In genomic region chr5:105697886-105698285, GRCm38 (mm10) we compare ENCODE assay signal across 14 mouse cellular contexts. TPM values are rescaled to one million over a fixed set of nuclear protein-coding genes. Genes with fewer than 3 reads are reported as not detected.
A peak's percentile ranks its signal among the peaks of the same experiment; 100 is the strongest.
DNase-seq lines count a peak whose midpoint lies in the region; ATAC-seq and TF ChIP-seq lines count a peak whose summit lies in the region.
"Had no signal": no experiment of that assay in that cellular context is flagged by ENCODE, and none has a peak within 500 bp of the region (broad histone marks: within the 10 kb centered on the region; RNA-seq: fewer than 3 reads in every experiment).

No protein-coding gene starts in this region.

- H3K4me2 ChIP-seq in kidney, embryonic 15.5 days, result no peak overlapping the region

- no peak overlapping the region for H3K4me3 ChIP-seq in kidney, embryonic 15.5 days (replicated peaks)
- H3K4me3 ChIP-seq in bone marrow macrophage, adult 2 months (ENCODE audit: insufficient read depth, low read length), result no peak overlapping the region
- no peak overlapping the region for H3K4me3 ChIP-seq in hindbrain, embryonic 10.5 days
- H3K4me3 ChIP-seq: embryonic facial prominence, embryonic 13.5 days; forebrain, embryonic 13.5 days; heart, embryonic 12.5 days had no signal

- TF ChIP-seq POLR2A in bone marrow macrophage, adult 2 months (IDR thresholded peaks at IDR 0.05; ENCODE audit: borderline replicate concordance, low read depth, low read length), result no peak

- no peaks in the 10 kb centered on the region for H3K9me3 ChIP-seq in kidney, embryonic 15.5 days (replicated peaks)
- no peaks in the 10 kb centered on the region for H3K9me3 ChIP-seq in hindbrain, embryonic 10.5 days
- H3K9me3 ChIP-seq: embryonic facial prominence, embryonic 13.5 days; forebrain, embryonic 13.5 days; heart, embryonic 12.5 days; hindbrain, embryonic 15.5 days had no signal

- no peak for DNase-seq in kidney, adult 11 months
- peak; percentile 68 for DNase-seq in 416B (ENCODE audit: low read depth)
- DNase-seq in A20 (ENCODE audit: low read depth, low spot score), result peak; percentile 32
- DNase-seq in hindbrain, embryonic 10.5 days (ENCODE audit: low spot score), result no peak
- no peak for DNase-seq in thymus, postnatal 10 days (ENCODE audit: low spot score in 2 of 2)
- DNase-seq: forebrain, postnatal 0 days had no signal

- H3K4me1 ChIP-seq in kidney, embryonic 15.5 days, result peaks cover 38% of the 10 kb centered on the region
- H3K4me1 ChIP-seq in bone marrow macrophage, adult 2 months (ENCODE audit: control insufficient read depth, insufficient read depth, low read length), result peaks cover 47% of the 10 kb centered on the region
- peaks cover 36% of the 10 kb centered on the region for H3K4me1 ChIP-seq in hindbrain, embryonic 10.5 days (replicated peaks)

- H3K36me3 ChIP-seq in kidney, embryonic 15.5 days, result no peaks in the 10 kb centered on the region
- H3K36me3 ChIP-seq in hindbrain, embryonic 10.5 days, result peaks cover 2% of the 10 kb centered on the region; the same call in 1 of the 2 replicates
- H3K36me3 ChIP-seq: embryonic facial prominence, embryonic 13.5 days; G1E; heart, embryonic 12.5 days; hindbrain, embryonic 15.5 days had no signal

- H3K27ac ChIP-seq in kidney, embryonic 15.5 days, result peak overlapping the region; percentile 97; the same call in 1 of the 2 replicates
- 0 out of 2 replicates have a peak overlapping the region, but pooled peaks have one; percentile 83 for H3K27ac ChIP-seq in bone marrow macrophage, adult 2 months (ENCODE audit: insufficient read depth, low read depth, low read length)
- H3K27ac ChIP-seq in hindbrain, embryonic 10.5 days, result no peak overlapping the region
- H3K27ac ChIP-seq: embryonic facial prominence, embryonic 13.5 days; forebrain, embryonic 13.5 days; hindbrain, embryonic 15.5 days had no signal

- no peak overlapping the region for H3K9ac ChIP-seq in kidney, embryonic 15.5 days
- H3K9ac ChIP-seq: embryonic facial prominence, embryonic 13.5 days; forebrain, postnatal 0 days; heart, embryonic 12.5 days; hindbrain, embryonic 15.5 days had no signal

- H3K27me3 ChIP-seq in kidney, embryonic 15.5 days, result no peaks in the 10 kb centered on the region
- H3K27me3 ChIP-seq in hindbrain, embryonic 10.5 days (ENCODE audit: insufficient read depth, poor library complexity, severe bottlenecking), result peaks cover 5% of the 10 kb centered on the region; the same call in 1 of the 2 replicates
- H3K27me3 ChIP-seq: forebrain, embryonic 13.5 days; hindbrain, embryonic 15.5 days had no signal

- TF ChIP-seq CTCF in bone marrow macrophage, adult 2 months (IDR thresholded peaks at IDR 0.05; ENCODE audit: low read depth, low read length), result no peak

- no peak for ATAC-seq in kidney, embryonic 15.5 days (replicated peaks; ENCODE audit: low FRiP score)
- ATAC-seq: forebrain, embryonic 13.5 days; forebrain, postnatal 0 days; intestine, embryonic 16.5 days had no signal

- 84% methylated on average over 3 of the region's 3 CpGs for WGBS in kidney, embryonic 15.5 days
- WGBS in hindbrain, embryonic 10.5 days, result 92% methylated on average over 3 of the region's 3 CpGs

RNA-seq across cellular contexts. Expression of gene Lrrc8d, which starts 1.9 kb away (rescaled TPM):
- polyA plus RNA-seq in kidney, embryonic 15.5 days (2015; fragmentation: Nextera tagmentation; extraction: Ambion mirVana), result 30.0 and 32.2 TPM in 2 replicates
- 30.8 and 37.1 TPM in 2 replicates for polyA plus RNA-seq in bone marrow macrophage, adult 2 months (2012; ENCODE audit: insufficient read depth, insufficient read length, missing spikeins)
- polyA plus RNA-seq in hindbrain, embryonic 10.5 days (2016; fragmentation: Nextera tagmentation; extraction: Ambion mirVana), result 20.9 and 24.4 TPM in 2 replicates
- polyA plus RNA-seq: G1E had no signal

Comparison
In these comparisons a context has a peak if more than half of its experiments do, and no peak if none do; other contexts are left out.
1. DNase-seq: peak in 416B (single experiment) and A20 (single experiment); none in kidney, adult 11 months (single experiment), hindbrain, embryonic 10.5 days (single experiment) and thymus, postnatal 10 days (0 of 2).